Mouse (Mus musculus) left cerebral cortex, postnatal 14 days (tissue): Measurements from ENCODE around the gene Tmc5. TPM values are rescaled to one million over a fixed set of nuclear protein-coding genes. Genes with fewer than 3 reads are reported as not detected.

Experiments used
- DNase-seq, 2 experiments: peaks; one replicate each; pipeline ENCODE4 v3.0.0; 2021 to 2022; ENCODE audit warnings: low spot score in 2 of 2, mixed read lengths in 1 of 2
- intact Hi-C: fragments of 180-260 bp; cut with DNase I; formaldehyde crosslinking; loops from one replicate; pipeline ENCODE4 v1.15.1; 2025
- total RNA-seq, 2 experiments: library from RNA; stranded (reverse); gene quantifications; 2 replicates each; pipeline ENCODE4 v1.2.3; 2021

The Tmc5 gene
- total RNA-seq, 2 experiments from 2014 or later: 0.35 to 0.38 TPM

- DNase-seq: no peak
Observed at GRCm38 (mm10) chr7:118718066-118718465, 121.0 kb downstream of the Tmc5 start.

GRCm38 (mm10) chr7:118723927-118724326 lies 126.8 kb downstream of the Tmc5 start:
- no peak for DNase-seq
- intact Hi-C loops: no loop called here

More at GRCm38 (mm10) chr7:118718066-118718465, 121.0 kb downstream of the Tmc5 start:
- intact Hi-C loops: no loop called here

Other genes with a start within 250 kb of the Tmc5 start
- 10 to 100 TPM; 61.8 to 68.6 TPM for gene Syt17, start 149.1 kb upstream of the Tmc5 start, total RNA-seq
- 1 to 10 TPM; 4.0 to 4.3 TPM for gene Itpripl2, start 105.3 kb upstream of the Tmc5 start, total RNA-seq
- 10 to 100 TPM; 38.6 to 39.4 TPM for gene Coq7, start 63.9 kb upstream of the Tmc5 start, total RNA-seq
- 10 to 100 TPM; 18.2 to 22.1 TPM for gene Tmc7, start 12.6 kb upstream of the Tmc5 start, total RNA-seq
- gene Gde1, start 108.5 kb downstream of the Tmc5 start, total RNA-seq: 100 to 1,000 TPM; 325 to 333 TPM
- gene Ccp110, start 115.3 kb downstream of the Tmc5 start, total RNA-seq: 10 to 100 TPM; 37.4 to 38.6 TPM
- 10 to 100 TPM; 58.2 to 61.4 TPM for gene Vps35l, start 142.9 kb downstream of the Tmc5 start, total RNA-seq